Mouse (Mus musculus) urinary bladder, postnatal 10 days (tissue): Measurements from ENCODE around the gene Slc4a1.
A peak's percentile ranks its signal among the peaks of the same experiment; 100 is the strongest.
"Not testable (repeated sequence)": the region's sequence is repeated elsewhere in the genome, so short reads cannot be mapped to it uniquely, and the experiment has no call there.

Source experiments
- DNase-seq: peaks from one replicate; pipeline ENCODE4 v3.0.0; 2022; ENCODE audit warnings: low spot score

Slc4a1 gene

DNA sequence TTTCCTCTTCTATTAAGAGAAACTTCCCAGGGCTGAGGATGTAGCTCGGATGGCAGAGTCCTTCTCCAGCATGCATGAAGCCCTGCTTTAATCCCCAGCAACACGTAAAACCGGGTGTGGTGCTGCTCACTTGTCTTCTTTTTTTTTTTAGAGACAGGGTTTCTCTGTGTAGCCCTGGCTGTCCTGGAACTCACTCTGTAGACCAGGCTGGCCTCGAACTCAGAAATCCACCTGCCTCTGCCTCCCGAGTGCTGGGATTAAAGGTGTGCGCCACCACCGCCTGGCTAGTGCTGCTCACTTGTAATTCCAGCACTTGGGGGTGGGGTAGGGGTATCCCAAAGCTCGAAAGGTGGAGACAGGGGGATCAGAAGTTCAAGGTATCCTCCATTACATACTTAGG, at the start of gene Slc4a1:
Gene Slc4a1 (minus strand): TSS at position 101 of the 400 bp plus-strand sequence.
- not testable (repeated sequence) for DNase-seq

DNA sequence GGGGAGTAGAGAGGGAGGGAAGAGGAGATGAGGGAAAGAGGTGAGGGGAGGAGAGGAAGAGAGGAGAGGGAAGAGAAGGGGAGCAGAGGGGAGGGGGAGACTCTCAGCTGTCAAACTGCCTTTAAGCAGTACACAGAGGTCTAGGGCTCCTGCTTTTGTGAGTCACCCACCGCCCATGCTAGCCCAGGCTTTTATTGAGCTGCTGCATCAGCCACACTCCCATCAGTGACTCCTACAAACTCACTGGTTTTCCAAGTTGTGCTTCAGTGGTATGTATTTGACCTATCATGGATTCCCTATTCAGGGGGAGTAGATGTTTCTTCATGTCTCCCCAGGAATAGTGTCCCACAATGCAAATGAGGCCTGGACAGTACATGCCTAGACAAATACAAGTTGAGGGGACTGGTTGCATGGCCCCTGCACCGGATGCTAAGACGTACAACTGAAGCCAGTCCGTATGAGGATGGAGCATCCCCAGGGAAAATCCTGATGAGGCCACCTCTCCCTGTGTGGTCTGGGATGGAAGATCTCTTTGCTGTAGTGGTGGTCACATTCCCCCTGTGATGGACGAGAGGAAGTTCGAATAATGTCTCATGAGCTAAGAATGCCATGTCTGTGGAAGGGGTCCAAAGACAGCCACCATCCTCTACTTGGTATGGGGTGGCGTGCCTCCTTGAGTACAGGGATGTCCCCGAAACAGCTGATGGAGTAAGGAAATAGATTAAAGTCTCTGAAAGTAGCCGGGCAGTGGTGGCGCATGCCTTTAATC, 49.2 kb upstream of the Slc4a1 start:
- no peak for DNase-seq

DNA sequence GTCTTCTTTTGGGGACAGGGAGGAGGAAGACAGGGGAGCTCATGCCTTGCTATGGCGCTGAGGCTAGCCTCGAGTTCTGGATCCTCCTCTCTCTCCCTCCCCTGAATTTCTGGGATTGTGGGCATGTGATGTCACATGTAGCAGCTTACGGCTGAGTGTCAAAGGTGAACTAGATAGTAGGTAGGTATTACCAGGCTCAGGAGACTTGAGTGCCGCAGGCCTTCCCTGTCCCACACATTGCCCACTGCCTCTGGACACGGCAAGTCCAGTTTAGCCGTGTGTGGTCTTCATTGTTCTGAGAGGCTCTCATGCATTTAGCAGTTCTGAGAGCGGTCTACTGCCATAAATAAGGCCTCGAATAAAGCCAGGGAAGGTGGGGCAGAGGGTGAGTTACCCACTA, 47.1 kb upstream of the Slc4a1 start:
- no peak for DNase-seq

DNA sequence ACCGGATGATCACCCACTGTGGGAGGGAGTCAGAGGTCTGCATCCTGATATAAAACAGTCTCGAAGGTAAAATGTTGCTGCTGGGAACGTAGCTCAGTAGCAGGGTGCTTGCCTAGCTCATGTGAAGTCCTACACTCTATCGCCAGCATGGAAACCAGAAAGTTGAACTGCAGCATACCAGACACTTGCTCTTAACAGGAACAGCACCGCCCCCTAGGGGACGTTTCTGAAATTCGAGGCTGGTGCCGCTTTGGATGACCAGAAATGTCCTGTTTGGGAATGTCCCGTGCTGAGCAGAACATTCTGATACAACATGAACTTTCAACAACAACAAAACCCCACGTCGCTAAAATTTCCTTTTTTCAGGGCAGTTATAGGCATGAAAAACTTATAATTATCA, 45.7 kb upstream of the Slc4a1 start:
- DNase-seq: peak; percentile 73

DNA sequence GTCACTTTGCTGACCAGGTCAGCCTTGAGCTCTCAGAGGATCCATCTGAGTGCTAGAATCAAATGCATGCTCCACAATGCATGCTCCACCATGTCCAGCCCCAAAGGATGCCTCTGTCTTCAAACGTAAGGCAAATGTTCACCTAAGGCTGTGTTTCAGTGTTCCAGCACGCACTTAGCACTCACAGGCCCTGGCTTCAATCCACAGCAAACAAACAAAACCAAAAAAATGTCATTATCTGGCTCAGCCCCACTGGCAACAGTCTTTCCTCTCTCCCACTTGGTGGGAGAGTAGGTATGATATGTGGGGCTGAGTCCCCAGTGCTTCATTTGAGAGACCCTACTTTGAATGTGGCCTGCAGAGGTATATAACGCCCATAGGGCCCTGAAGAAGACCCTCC, 45.1 kb upstream of the Slc4a1 start:
- no peak for DNase-seq

DNA sequence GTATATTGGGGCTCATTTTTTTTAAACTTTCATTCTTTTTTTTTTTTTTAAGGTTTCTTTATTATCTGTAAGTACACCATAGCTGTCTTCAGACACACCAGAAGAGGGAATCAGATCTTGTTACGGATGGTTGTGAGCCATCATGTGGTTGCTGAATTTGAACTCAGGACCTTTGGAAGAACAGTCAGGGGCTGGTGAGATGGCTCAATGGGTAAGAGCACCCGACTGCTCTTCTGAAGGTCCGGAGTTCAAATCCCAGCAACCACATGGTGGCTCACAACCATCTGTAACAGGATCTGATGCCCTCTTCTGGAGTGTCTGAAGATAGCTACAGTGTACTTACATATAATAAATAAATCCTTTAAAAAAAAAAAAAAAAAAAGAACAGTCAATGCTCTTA, 44.3 kb upstream of the Slc4a1 start:
- DNase-seq: not testable (repeated sequence)

DNA sequence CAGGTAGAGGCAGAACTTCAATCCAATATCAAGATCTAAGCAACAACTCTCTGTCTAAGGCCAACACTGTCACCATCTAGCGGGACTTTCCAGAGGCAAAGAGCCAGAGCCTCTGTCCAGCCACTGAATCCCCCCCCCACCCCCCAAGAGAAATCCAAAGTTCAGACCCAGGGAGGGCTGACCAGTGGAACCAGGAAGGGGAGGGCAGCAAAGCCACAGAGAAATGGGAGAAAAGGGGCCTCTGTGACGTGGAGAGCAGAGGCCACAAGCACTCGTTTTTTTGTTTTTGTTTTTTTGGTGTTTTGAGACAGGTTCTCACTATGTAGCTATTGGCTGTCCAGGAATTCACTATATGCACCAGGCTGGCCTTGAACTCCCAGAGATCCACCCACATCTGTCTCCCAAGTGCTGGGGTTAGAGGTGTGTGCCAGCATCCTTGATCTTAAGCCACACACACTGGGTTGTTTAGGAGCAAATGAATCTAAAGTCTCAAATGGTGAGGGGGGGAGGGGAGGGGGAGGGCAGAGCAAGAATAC, 43.9 kb upstream of the Slc4a1 start:
- DNase-seq: no peak

DNA sequence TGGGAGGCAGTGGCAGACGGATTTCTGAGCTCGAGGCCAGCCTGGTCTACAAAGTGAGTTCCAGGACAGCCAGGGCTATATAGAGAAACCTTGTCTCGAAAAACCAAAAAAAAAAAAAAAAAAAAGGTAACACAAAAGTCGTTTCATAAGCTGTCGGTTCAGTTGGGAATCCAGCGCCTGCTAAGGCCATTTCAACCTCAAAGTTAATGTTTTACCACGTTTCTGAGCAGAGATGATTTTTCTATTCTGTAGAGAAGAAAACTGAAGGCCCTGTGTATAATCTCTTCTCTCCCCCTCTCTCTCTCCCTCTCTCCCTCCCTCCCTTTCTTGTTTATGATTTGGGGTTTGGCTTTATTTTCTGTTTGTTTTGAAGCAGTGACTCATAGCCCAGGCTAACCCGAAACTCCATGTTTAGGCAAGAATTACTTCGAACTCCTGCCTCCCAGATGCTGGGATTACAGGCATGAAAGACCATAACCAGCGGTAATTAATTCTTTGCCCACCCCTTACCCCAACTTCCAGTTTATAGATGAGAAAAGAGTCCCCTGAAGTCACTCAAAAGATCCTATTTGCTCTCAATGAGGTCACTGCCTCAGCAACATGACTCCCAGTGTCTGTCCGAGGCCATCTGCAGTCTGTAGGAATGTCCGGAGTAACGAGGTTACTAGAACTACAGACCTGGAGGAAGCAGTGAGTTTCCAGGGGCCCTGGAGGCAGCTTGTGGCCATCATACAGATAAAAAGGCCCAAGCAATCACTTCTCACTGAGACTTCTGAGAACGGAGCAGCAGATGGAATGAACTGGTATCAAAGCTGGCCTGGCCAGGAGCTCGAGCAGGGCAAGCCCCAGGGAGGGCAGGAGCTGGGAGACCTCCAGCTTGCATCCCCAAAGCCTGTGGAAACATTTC, 43.1 kb upstream of the Slc4a1 start:
- no peak for DNase-seq

DNA sequence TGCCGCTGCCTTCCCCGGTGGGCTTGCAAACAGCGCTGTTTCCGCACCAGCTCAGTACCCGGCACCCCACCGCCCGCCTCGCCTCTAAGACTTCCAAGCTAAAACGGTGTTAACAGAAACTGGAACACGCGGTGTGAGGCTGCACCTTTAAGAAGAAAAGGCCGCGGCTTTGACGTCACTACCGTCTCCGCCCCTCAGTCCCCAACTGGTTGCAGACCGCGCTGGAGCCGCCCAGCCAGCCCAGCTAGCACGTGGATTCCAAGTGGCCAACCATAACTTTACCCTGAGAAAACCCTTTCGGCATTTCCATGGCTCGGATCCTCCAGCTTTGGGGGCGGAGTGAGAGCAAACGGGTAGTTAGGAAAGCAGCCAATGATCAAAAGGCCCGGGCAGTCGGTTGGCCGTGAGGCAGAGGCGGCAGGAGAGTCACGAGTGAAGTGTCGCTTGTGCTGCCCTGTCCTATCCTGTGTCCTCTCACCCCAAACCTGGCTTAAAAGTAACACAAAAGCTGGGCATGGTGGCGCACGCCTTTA, 42.4 kb upstream of the Slc4a1 start:
- peak; percentile 86 for DNase-seq

DNA sequence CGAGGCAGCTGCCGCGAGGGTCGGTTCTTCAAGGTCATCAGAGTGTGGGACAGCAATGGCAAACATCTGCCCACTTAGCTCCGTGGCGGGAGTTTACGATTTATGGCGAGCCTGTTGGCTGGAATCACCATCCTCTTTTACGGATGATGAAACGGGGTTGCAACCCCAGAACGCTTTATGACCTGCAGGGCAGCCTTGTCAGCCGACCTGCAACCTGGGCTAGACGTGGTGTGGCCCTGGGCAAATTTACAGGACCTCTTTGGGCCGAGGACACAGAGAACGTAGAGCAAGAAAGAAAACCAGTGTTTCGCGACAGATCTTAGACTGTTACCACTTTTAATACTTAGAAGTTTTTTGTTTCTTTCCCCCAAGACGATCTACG, 41.8 kb upstream of the Slc4a1 start, which contains the start of gene Slc25a39:
Gene Slc25a39 (minus strand): TSS at position 113 of the 382 bp plus-strand sequence.
- no peak for DNase-seq

DNA sequence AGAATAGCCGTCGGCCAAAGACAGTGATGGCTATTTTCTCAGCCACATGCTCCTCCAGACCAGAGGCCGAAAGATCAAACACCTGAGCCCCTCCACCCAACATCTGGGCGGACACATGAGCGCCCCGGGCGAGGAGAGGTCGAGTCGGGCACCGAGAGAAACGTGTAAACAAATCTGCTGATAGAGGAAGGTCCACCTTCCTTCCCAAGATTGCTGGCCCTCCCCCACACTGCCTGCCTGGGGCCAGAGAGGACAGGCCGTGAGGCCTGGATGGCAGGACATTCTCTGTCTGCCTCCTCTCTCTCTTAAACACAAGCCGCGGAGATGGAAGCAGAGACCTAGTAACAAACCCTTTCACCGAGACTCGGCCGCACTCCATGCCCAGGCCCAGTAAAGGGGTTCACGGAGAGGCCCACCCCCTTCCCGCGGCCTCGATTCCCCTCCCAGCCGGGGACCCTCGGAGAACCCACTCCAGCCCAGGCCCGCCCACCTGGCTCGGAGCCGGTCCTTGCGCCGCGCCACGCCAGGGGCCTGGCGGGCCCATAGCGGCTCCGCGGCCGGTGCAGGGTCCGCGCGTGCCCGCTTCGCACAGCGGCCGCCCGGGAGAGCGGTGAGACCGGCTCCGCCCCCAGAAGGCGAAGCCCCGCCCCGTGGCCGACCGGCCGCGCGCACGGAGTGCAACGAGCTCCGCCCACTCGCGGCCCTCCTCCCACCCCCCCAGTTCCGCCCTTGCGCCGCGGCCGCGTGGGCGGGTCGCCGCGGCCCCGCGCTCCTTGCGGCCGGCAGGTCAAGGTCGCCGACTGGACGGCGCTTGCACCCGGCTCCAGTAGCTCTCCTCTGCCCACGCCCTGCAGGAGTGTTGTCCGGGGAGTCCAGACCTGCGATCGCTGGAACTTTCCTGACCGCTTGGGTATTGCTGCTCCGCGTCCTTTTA, 41.2 kb upstream of the Slc4a1 start:
- peak; percentile 74 for DNase-seq

DNA sequence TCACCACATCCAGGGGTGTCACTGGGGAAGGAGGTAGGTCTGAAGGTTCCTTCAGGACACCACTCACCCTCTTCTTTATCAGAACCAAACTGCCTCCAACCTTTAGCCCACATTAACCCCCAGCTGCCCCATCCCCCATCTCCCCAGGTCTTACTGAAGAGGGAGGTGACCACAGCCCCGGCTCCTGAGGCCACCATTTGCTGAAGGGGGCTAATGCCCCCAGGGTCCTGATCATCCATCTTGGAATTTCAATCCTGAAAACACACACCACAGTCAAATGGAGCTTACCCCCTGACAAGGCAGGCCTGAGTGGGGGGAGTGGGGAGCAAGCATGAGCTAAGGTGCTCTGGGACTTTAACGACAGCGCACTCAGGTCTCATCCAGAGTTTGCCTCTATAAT, 40.4 kb upstream of the Slc4a1 start:
- no peak for DNase-seq

DNA sequence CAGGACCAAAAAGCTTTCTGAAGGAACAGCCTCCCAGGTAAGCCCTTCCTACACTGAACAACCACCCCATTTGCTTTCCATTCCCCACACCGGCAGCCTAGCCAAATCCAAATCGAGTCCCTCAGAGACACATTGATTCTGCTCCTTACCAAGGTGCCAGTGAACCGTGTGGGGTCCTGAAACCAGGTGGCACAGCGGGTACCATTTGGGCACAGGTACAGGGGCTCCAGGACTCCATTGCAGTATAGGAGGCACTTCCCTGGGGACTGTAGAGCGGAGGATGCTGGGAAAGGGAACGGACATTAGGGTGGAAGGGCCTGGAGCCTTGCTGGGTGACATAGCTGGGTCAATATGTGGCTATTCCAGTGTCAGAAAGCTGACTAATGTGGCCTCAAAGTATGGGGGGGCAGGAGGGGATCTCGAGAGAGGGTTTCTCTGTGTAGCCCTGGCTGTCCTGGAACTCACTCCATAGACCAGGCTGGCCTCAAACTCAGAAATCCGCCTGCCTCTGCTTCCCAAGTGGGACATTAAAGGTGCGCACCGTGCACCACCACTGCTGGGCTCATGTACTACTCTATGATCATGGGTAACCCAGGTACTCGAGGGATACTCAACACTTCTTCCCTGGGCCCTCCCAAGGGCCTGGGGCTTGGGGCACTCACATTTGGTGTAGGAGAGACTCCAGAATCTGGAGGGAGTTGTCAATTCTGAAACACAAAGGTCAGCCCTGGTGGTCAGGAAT, 39.7 kb upstream of the Slc4a1 start:
- no peak for DNase-seq

DNA sequence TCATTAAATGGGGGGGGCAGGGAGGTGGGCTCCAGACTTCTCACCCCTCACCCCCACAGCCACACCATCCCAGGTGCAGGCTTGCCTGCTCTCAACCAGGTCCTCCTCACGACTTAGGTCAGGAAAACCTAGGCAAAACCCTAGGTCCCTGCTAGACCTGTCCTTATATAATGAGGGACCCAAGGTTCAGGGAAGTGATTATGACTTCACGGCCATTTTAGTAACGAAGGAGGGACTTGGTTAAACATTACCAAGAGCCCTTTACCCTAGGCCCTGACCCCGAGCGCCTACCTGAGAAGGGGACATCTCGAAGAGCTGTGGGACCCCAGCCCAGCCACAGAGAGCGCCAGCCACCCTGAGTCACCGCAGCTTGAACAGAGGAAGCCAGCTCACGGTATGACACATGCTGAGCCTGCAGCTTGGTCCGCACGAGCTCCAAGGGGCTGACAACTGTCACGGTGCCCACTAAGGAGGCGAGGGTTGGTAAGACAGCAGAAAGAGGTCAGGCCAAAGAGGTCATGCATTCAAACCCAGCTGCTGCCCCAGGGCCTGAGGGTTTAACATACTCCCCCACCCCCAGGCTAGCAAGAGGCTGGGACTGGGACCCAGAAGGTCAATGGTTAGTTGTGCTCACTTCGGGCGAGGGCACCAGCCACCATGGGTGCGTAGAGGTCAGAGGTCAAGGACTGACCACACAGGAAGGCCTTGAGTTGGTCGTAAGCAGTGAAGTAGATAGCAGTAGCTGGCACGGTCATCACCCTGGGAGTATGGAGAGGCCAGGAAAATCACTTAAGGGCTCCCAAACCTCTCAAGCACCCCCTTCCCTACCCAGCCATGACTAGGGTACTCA, 38.4 kb upstream of the Slc4a1 start:
- DNase-seq: no peak

DNA sequence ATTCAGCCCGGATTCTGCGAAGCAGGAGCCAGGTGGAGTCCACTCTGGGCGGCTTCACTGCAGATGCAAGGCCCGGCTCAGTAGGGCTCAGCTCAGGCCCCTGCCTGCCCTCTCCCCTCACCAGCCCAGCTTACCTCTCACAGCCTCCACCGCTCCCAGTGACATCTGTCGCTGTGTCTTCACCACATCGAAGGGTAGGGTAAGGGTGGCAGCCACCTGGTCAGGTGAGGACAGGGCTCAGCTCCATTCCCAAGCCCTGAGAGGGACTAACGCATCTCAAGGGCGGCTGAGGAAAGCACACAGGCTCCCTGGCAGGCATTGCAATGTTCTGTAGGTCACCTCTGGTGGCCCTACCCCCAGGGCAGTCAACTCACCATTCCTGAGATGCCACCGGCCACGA, 37.7 kb upstream of the Slc4a1 start:
- no peak for DNase-seq

DNA sequence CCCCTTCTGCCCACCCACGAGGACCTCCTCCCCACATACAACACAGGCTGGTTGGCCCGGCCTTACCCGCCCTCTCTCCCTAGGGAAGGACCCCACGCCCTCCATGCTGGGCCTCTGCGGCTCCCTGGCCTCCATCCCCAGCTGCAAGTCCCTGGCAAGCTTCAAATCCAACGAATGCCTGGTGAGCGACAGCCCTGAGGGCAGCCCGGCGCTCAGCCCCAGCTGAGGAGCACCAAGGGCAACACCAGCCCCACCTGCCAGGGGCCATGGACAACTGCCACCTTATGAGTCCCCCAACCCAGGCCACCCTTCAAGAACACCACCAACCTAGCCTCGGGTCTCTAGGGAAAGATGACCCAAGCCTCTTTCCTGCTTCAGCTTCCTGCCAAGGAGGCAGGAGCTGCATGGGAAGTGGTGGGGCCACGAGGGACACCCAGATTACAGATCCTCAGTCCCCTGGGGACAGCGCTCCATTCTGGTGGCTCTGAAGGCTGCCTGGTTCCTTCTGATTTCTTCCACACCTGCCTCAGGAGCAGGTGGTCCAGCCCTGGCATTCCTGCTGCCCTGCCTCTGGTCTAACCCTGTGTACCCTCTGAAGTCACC, 36.0 kb upstream of the Slc4a1 start:
- no peak for DNase-seq

DNA sequence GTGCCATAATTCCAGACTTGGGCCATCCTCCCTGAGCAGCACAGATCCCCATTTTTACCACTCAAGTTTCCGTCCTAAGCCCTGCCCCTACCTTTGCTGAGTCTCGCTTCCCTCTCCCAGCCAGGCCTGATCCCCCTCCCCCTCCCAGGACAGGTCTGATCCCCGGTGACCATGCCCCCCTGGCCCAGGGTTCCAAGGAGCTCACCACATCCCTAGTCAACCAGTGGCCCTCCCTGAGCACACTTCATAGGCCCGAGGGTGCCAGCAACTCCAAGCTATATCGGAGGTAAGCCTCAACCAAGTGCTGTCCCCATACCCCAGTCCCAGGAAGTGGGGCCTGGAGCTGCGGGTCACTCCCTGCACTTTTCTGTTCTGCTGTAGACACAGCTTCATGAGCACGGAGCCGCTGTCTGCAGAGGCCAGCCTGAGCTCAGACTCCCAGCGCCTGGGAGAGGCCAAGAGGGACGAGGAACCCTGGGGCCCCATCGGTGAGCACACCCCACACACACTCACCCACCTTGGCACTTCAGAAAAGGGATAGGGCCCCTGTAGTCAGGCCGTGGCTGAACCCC, 34.6 kb upstream of the Slc4a1 start:
- DNase-seq: no peak

DNA sequence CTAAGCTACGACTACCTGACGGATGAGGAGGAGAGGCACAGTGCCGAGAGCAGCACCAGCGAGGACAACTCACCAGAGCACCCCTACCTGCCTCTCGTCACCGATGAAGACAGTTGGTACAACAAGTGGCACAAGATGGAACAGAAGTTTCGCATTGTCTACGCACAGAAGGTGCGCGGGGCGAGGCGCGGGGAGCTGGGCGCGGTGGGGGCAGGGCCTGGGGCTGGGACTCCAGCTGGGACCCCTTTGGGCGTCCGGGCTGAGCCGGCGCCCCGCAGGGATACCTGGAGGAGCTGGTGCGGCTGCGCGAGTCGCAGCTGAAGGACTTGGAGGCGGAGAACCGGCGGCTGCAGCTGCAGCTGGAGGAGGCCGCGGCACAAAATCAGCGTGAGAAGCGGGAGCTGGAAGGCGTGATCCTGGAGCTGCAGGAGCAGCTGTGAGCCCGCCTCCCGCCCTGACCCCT, 33.6 kb upstream of the Slc4a1 start:
- no peak for DNase-seq

DNA sequence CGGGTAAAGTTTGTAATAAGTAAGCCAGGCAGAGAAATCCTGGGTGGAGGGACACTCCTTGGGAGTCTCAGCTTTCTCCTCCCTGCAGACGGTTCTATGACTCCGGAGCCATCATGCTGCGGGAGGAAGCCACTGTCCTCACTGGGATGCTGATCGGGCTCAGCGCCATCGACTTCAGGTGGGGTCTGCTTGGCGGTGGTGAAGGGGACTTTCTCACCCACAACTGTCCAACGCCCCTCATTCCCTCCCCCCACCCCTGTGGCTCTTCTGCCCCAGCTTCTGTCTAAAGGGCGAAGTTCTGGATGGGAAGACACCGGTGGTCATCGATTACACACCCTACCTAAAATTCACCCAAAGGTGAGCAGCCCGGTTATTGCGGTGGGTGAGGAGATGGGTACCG, 33.1 kb upstream of the Slc4a1 start:
- DNase-seq: no peak
